Mouse (Mus musculus): ENCODE data around the gene 2410131K14Rik. TPM values are rescaled to one million over a fixed set of nuclear protein-coding genes. Genes with fewer than 3 reads are reported as not detected.
A peak's percentile ranks its signal among the peaks of the same experiment; 100 is the strongest.

2410131K14Rik gene
- total RNA-seq, 2 experiments from 2014 or later: 12.6 to 15.4 TPM

GRCm38 (mm10) chr5:118260642-118261041, 15.6 kb downstream of the 2410131K14Rik start:
- no peak for DNase-seq (ENCODE audit: extremely low spot score in 1 of 2, low spot score in 1 of 2)

GRCm38 (mm10) chr5:118261181-118261580, 16.2 kb downstream of the 2410131K14Rik start:
- DNase-seq (ENCODE audit: extremely low spot score in 1 of 2, low spot score in 1 of 2): no peak

GRCm38 (mm10) chr5:118262418-118262817, 17.4 kb downstream of the 2410131K14Rik start:
- no peak for DNase-seq (ENCODE audit: extremely low spot score in 1 of 2, low spot score in 1 of 2)

- no peak for DNase-seq (ENCODE audit: extremely low spot score in 1 of 2, low spot score in 1 of 2)
Measured at GRCm38 (mm10) chr5:118264279-118264678, 19.3 kb downstream of the 2410131K14Rik start.

GRCm38 (mm10) chr5:118265366-118265765, 20.3 kb downstream of the 2410131K14Rik start:
- DNase-seq (ENCODE audit: extremely low spot score in 1 of 2, low spot score in 1 of 2): no peak

- DNase-seq (ENCODE audit: extremely low spot score in 1 of 2, low spot score in 1 of 2): no peak
Measured at GRCm38 (mm10) chr5:118266309-118266708, 21.3 kb downstream of the 2410131K14Rik start.

GRCm38 (mm10) chr5:118268987-118269386, 24.0 kb downstream of the 2410131K14Rik start:
- peak; percentile 88 to 98 for DNase-seq (ENCODE audit: extremely low spot score in 1 of 2, low spot score in 1 of 2)

- DNase-seq (ENCODE audit: extremely low spot score in 1 of 2, low spot score in 1 of 2): no peak
Measured at GRCm38 (mm10) chr5:118271449-118272110, 26.6 kb downstream of the 2410131K14Rik start.

- DNase-seq (ENCODE audit: extremely low spot score in 1 of 2, low spot score in 1 of 2): no peak
Measured at GRCm38 (mm10) chr5:118273446-118273845, 28.4 kb downstream of the 2410131K14Rik start.

- DNase-seq (ENCODE audit: extremely low spot score in 1 of 2, low spot score in 1 of 2): no peak
Measured at GRCm38 (mm10) chr5:118274546-118274945, 29.5 kb downstream of the 2410131K14Rik start.

- no peak for DNase-seq (ENCODE audit: extremely low spot score in 1 of 2, low spot score in 1 of 2)
Measured at GRCm38 (mm10) chr5:118276281-118276680, 31.3 kb downstream of the 2410131K14Rik start.

GRCm38 (mm10) chr5:118276711-118277110, 31.7 kb downstream of the 2410131K14Rik start:
- no peak for DNase-seq (ENCODE audit: extremely low spot score in 1 of 2, low spot score in 1 of 2)

- no peak for DNase-seq (ENCODE audit: extremely low spot score in 1 of 2, low spot score in 1 of 2)
Measured at GRCm38 (mm10) chr5:118277741-118278495, 32.9 kb downstream of the 2410131K14Rik start.

GRCm38 (mm10) chr5:118291453-118291852, 46.4 kb downstream of the 2410131K14Rik start:
- no peak for DNase-seq (ENCODE audit: extremely low spot score in 1 of 2, low spot score in 1 of 2)

- no peak for DNase-seq (ENCODE audit: extremely low spot score in 1 of 2, low spot score in 1 of 2)
Measured at GRCm38 (mm10) chr5:118292476-118292875, 47.4 kb downstream of the 2410131K14Rik start.

- peak; percentile 54 to 72 for DNase-seq (ENCODE audit: extremely low spot score in 1 of 2, low spot score in 1 of 2)
Measured at GRCm38 (mm10) chr5:118294086-118294864, 49.2 kb downstream of the 2410131K14Rik start.

- no peak for DNase-seq (ENCODE audit: extremely low spot score in 1 of 2, low spot score in 1 of 2)
Measured at GRCm38 (mm10) chr5:118294865-118295258, 49.8 kb downstream of the 2410131K14Rik start.

- DNase-seq (ENCODE audit: extremely low spot score in 1 of 2, low spot score in 1 of 2): no peak
Measured at GRCm38 (mm10) chr5:118297338-118297746, 52.3 kb downstream of the 2410131K14Rik start.

- no peak for DNase-seq (ENCODE audit: extremely low spot score in 1 of 2, low spot score in 1 of 2)
Measured at GRCm38 (mm10) chr5:118299720-118300400, 54.8 kb downstream of the 2410131K14Rik start.

- DNase-seq (ENCODE audit: extremely low spot score in 1 of 2, low spot score in 1 of 2): no peak
Measured at GRCm38 (mm10) chr5:118302466-118303155, 57.6 kb downstream of the 2410131K14Rik start.

Measured in layer of hippocampus, postnatal 25 days (tissue).